In the genomic region with DNA sequence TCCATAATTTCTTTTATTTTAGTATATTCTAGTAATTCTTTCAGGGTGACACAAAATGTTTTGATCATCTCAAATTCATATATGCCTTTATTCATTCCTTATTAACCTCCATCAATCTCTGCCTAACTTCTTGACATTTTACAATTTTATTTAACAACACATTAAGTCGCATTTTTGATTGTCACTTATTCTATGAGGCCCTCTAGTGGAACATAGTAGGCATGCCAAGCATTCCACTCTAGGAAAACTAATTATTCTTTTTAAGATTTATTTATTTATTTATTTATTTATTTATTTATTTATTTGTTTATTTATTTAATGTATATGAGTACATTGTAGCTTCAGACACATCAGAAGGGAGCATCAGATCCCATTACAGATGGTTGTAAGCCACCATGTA, we compare ENCODE assay signal across 41 mouse cellular contexts. TPM values are rescaled to one million over a fixed set of nuclear protein-coding genes. Genes with fewer than 3 reads are reported as not detected.
A peak's percentile ranks its signal among the peaks of the same experiment; 100 is the strongest.
DNase-seq lines count a peak whose midpoint lies in the region; ATAC-seq and TF ChIP-seq lines count a peak whose summit lies in the region.
"Had no signal": no experiment of that assay in that cellular context is flagged by ENCODE, and none has a peak within 500 bp of the region (broad histone marks: within the 10 kb centered on the region; RNA-seq: fewer than 3 reads in every experiment).

No protein-coding gene starts in this region.

- in situ Hi-C loops in ES-E14 (cut with MboI; ENCODE audit: low sequenced_read_pairs in 2 of 2, unreplicated experiment in 2 of 2), result no loop called here

- H3K27me3 ChIP-seq in intestine, postnatal 0 days (replicated peaks; ENCODE audit: control insufficient read depth, insufficient read depth, low read length), result no peaks in the 10 kb centered on the region
- no peaks in the 10 kb centered on the region for H3K27me3 ChIP-seq in intestine, embryonic 16.5 days (replicated peaks; ENCODE audit: control insufficient read depth, insufficient read depth, low read length)
- no peaks in the 10 kb centered on the region for H3K27me3 ChIP-seq in liver, postnatal 0 days (ENCODE audit: insufficient read depth, low read length)
- no peaks in the 10 kb centered on the region for H3K27me3 ChIP-seq in kidney, adult 2 months (replicated peaks; ENCODE audit: control insufficient read depth, insufficient read depth, low read length)
- H3K27me3 ChIP-seq: embryonic facial prominence, embryonic 15.5 days; forebrain, embryonic 12.5 days; heart, embryonic 13.5 days had no signal

- WGBS in intestine, postnatal 0 days, result 72% methylated on average over 1 of the region's 1 CpGs
- 71% methylated on average over 1 of the region's 1 CpGs for WGBS in intestine, embryonic 16.5 days
- 56% methylated on average over 1 of the region's 1 CpGs for WGBS in liver, postnatal 0 days (ENCODE audit: insufficient replicate concordance)
- WGBS in kidney, adult 2 months, result 44% methylated on average over 1 of the region's 1 CpGs

- no peaks in the 10 kb centered on the region for H3K36me3 ChIP-seq in intestine, postnatal 0 days (ENCODE audit: control insufficient read depth, insufficient read depth)
- no peaks in the 10 kb centered on the region for H3K36me3 ChIP-seq in intestine, embryonic 16.5 days (ENCODE audit: control insufficient read depth, insufficient read depth, low read length)
- H3K36me3 ChIP-seq in liver, postnatal 0 days (replicated peaks; ENCODE audit: insufficient read depth, low read length), result no peaks in the 10 kb centered on the region
- no peaks in the 10 kb centered on the region; the same call in 1 of the 2 replicates for H3K36me3 ChIP-seq in ES-E14 (ENCODE audit: control insufficient read depth, insufficient read depth, low read length, poor library complexity, severe bottlenecking)
- H3K36me3 ChIP-seq in kidney, adult 2 months (ENCODE audit: control insufficient read depth, insufficient read depth, low read length), result no peaks in the 10 kb centered on the region
- H3K36me3 ChIP-seq: embryonic facial prominence, embryonic 10.5 days; embryonic facial prominence, embryonic 15.5 days; forebrain, embryonic 12.5 days; heart, embryonic 13.5 days; hindbrain, embryonic 10.5 days had no signal

- H3K4me2 ChIP-seq in intestine, postnatal 0 days (replicated peaks; ENCODE audit: low read depth), result no peak overlapping the region
- H3K4me2 ChIP-seq in intestine, embryonic 16.5 days (ENCODE audit: low read depth, low read length), result no peak overlapping the region
- H3K4me2 ChIP-seq in liver, postnatal 0 days (ENCODE audit: low read depth, low read length), result no peak overlapping the region
- H3K4me2 ChIP-seq: embryonic facial prominence, embryonic 15.5 days; forebrain, embryonic 12.5 days; heart, embryonic 13.5 days; liver, embryonic 11.5 days had no signal

- no peak overlapping the region for H3K9ac ChIP-seq in intestine, postnatal 0 days (ENCODE audit: low read depth, low read length)
- no peak overlapping the region for H3K9ac ChIP-seq in intestine, embryonic 16.5 days (ENCODE audit: low read depth, low read length)
- H3K9ac ChIP-seq in liver, postnatal 0 days (replicated peaks), result no peak overlapping the region
- H3K9ac ChIP-seq in ES-E14 (ENCODE audit: insufficient read depth, low read depth, low read length, poor library complexity, severe bottlenecking), result no peak overlapping the region
- H3K9ac ChIP-seq: embryonic facial prominence, embryonic 15.5 days; forebrain, embryonic 12.5 days; forebrain, postnatal 0 days; heart, embryonic 13.5 days had no signal

- TF ChIP-seq POLR2A in kidney, adult 2 months (IDR thresholded peaks at IDR 0.05; ENCODE audit: low read depth, low read length), result no peak

- no peak for ATAC-seq in intestine, postnatal 0 days
- ATAC-seq in intestine, embryonic 16.5 days, result no peak
- no peak for ATAC-seq in liver, postnatal 0 days
- ATAC-seq: activated CD4-positive, CD25-positive, alpha-beta regulatory T cell, adult 4 months; forebrain, postnatal 0 days; hindbrain, embryonic 16.5 days; lung, postnatal 0 days had no signal

- no peaks in the 10 kb centered on the region for H3K4me1 ChIP-seq in intestine, postnatal 0 days (replicated peaks; ENCODE audit: control insufficient read depth, insufficient read depth, low read length)
- no peaks in the 10 kb centered on the region for H3K4me1 ChIP-seq in intestine, embryonic 16.5 days (ENCODE audit: control insufficient read depth, insufficient read depth, low read length)
- no peaks in the 10 kb centered on the region for H3K4me1 ChIP-seq in liver, postnatal 0 days (ENCODE audit: insufficient read depth)
- H3K4me1 ChIP-seq in ES-E14 (ENCODE audit: control insufficient read depth in 2 of 2, insufficient read depth in 2 of 2, low read length in 2 of 2, poor library complexity in 1 of 2), result no peaks in the 10 kb centered on the region
- no peaks in the 10 kb centered on the region for H3K4me1 ChIP-seq in kidney, adult 2 months (ENCODE audit: control insufficient read depth, insufficient read depth, low read length)
- H3K4me1 ChIP-seq: embryonic facial prominence, embryonic 10.5 days; embryonic facial prominence, embryonic 15.5 days; forebrain, embryonic 12.5 days; heart, embryonic 13.5 days; hindbrain, embryonic 10.5 days had no signal

- DNase-seq in liver, postnatal 0 days, result no peak
- DNase-seq in liver (no peak), ES-E14 (ENCODE audit: low read depth, low spot score) (no peak)
- DNase-seq in brain, adult 2 months (ENCODE audit: low read depth, low spot score), result peak; percentile 1
- no peak for DNase-seq in kidney, adult 2 months
- no peak for DNase-seq in ovary, postnatal 36 days (ENCODE audit: low spot score)
- DNase-seq: adrenal gland, adult 8-10 months; B cell, adult 2 months; cerebellum, adult 8-10 months; cerebellum, postnatal 25 days; forebrain, postnatal 0 days; gastrocnemius, postnatal 25 days; heart, adult 11 months; heart, postnatal 10 days; kidney, postnatal 14 days; lung, adult 18-20 months; midbrain, embryonic 14.5 days; right cerebral cortex, adult 18-20 months; right cerebral cortex, postnatal 4 days; thymus, postnatal 4 days had no signal

- no peaks in the 10 kb centered on the region for H3K9me3 ChIP-seq in intestine, postnatal 0 days (ENCODE audit: control insufficient read depth)
- H3K9me3 ChIP-seq in intestine, embryonic 16.5 days (ENCODE audit: control insufficient read depth, low read length), result no peaks in the 10 kb centered on the region
- H3K9me3 ChIP-seq in liver, postnatal 0 days (ENCODE audit: low read length), result no peaks in the 10 kb centered on the region
- H3K9me3 ChIP-seq in ES-E14 (ENCODE audit: control insufficient read depth, insufficient read depth, low read depth, low read length), result no peaks in the 10 kb centered on the region
- H3K9me3 ChIP-seq: embryonic facial prominence, embryonic 15.5 days; forebrain, embryonic 12.5 days had no signal

- TF ChIP-seq CTCF in intestine, postnatal 0 days (IDR thresholded peaks at IDR 0.05; ENCODE audit: low read depth), result peak; percentile 52
- peak; percentile 22 for TF ChIP-seq CTCF in liver, postnatal 0 days (IDR thresholded peaks at IDR 0.05; ENCODE audit: low read depth)
- no peak for TF ChIP-seq CTCF in kidney, adult 2 months (conservative IDR thresholded peaks at IDR 0.05; ENCODE audit: insufficient read depth, insufficient read length, low read depth, low read length)

- no peak for TF ChIP-seq EP300 in liver, postnatal 0 days (IDR thresholded peaks at IDR 0.05; ENCODE audit: low read depth)

- H3K27ac ChIP-seq in intestine, postnatal 0 days (ENCODE audit: low read depth, low read length), result no peak overlapping the region
- H3K27ac ChIP-seq in intestine, embryonic 16.5 days (ENCODE audit: low read length), result no peak overlapping the region
- H3K27ac ChIP-seq in liver, postnatal 0 days (ENCODE audit: low read depth), result no peak overlapping the region
- no peak overlapping the region for H3K27ac ChIP-seq in ES-E14 (ENCODE audit: insufficient read depth, low read depth, low read length, poor library complexity, severe bottlenecking)
- H3K27ac ChIP-seq in kidney, adult 2 months (ENCODE audit: insufficient read depth, low read depth, low read length), result no peak overlapping the region
- H3K27ac ChIP-seq: embryonic facial prominence, embryonic 10.5 days; embryonic facial prominence, embryonic 15.5 days; forebrain, embryonic 12.5 days; heart, embryonic 13.5 days; hindbrain, embryonic 10.5 days had no signal

- no peak overlapping the region for H3K4me3 ChIP-seq in intestine, postnatal 0 days (ENCODE audit: low read depth, low read length)
- H3K4me3 ChIP-seq in intestine, embryonic 16.5 days (ENCODE audit: low read length), result no peak overlapping the region
- H3K4me3 ChIP-seq in liver, postnatal 0 days (ENCODE audit: low read depth, low read length), result no peak overlapping the region
- no peak overlapping the region for H3K4me3 ChIP-seq in ES-E14 (ENCODE audit: insufficient read depth in 1 of 2, low read depth in 1 of 2, low read length in 2 of 2, poor library complexity in 1 of 2, severe bottlenecking in 1 of 2)
- no peak overlapping the region for H3K4me3 ChIP-seq in kidney, adult 2 months (ENCODE audit: insufficient read depth, low read depth, low read length)
- H3K4me3 ChIP-seq: embryonic facial prominence, embryonic 10.5 days; embryonic facial prominence, embryonic 15.5 days; forebrain, embryonic 12.5 days; heart, embryonic 13.5 days; hindbrain, embryonic 10.5 days had no signal

TF ChIP-seq in ES-E14, 5 proteins besides CTCF, POLR2A, EP300 and RAD21:
- TF ChIP-seq ZC3H11A (IDR thresholded peaks at IDR 0.05; ENCODE audit: borderline replicate concordance, low read depth, low read length), result 0 out of 2 replicates have a peak, but pooled peaks have one; percentile 27
- TF ChIP-seq CHD2 (IDR thresholded peaks at IDR 0.05; ENCODE audit: low read depth, low read length), result no peak

RNA-seq across cellular contexts. Expression of a gene that starts 43.4 kb away (rescaled TPM):
- polyA plus RNA-seq in intestine, postnatal 0 days (2015; fragmentation: Nextera tagmentation; extraction: Ambion mirVana), result not detected in 2 replicates
- polyA plus RNA-seq in intestine, embryonic 16.5 days (2015; fragmentation: Nextera tagmentation; extraction: Ambion mirVana), result not detected in 2 replicates
- polyA plus RNA-seq in liver, postnatal 0 days (2015; fragmentation: Nextera tagmentation; extraction: Ambion mirVana), result 145 and 183 TPM in 2 replicates
- total RNA-seq in ES-E14 (2012; rRNA removed), result 0.22 and 0.63 TPM in 2 replicates
- polyA plus RNA-seq in kidney, adult 2 months (2012; rRNA removed), result 0.83 and 0.99 TPM in 2 replicates
- total RNA-seq: forebrain, postnatal 0 days; gastrocnemius, postnatal 25 days; heart, postnatal 10 days; layer of hippocampus, adult 8-10 months; layer of hippocampus, postnatal 25 days; left cerebral cortex, postnatal 14 days; monocyte, adult 5-6 weeks had no signal
- polyA plus RNA-seq: activated CD4-positive, CD25-positive, alpha-beta regulatory T cell, adult 4 months; embryonic facial prominence, embryonic 10.5 days; embryonic facial prominence, embryonic 15.5 days; forebrain, embryonic 12.5 days; forebrain, postnatal 0 days; heart, embryonic 13.5 days; hindbrain, embryonic 10.5 days; hindbrain, embryonic 16.5 days; intestine, embryonic 14.5 days; kidney, embryonic 14.5 days; limb, embryonic 11.5 days; liver, embryonic 11.5 days; lung, postnatal 0 days; midbrain, embryonic 14.5 days; neural tube, embryonic 14.5 days; testis, adult 2 months; thymus, postnatal 0 days had no signal

Comparison
In these comparisons a context has a peak if more than half of its experiments do, and no peak if none do; other contexts are left out.
1. RNA of a gene that starts 43.4 kb away (polyA plus RNA-seq): 145 to 183 TPM in liver, postnatal 0 days; 0.83 to 0.99 TPM in kidney, adult 2 months, not detected in intestine, postnatal 0 days and not detected in intestine, embryonic 16.5 days; every median in the first group is over 10 times any median in the second.